Mouse (Mus musculus) midbrain, embryonic 15.5 days (tissue): Measurements from ENCODE around the gene Ttc7b. TPM values are rescaled to one million over a fixed set of nuclear protein-coding genes. Genes with fewer than 3 reads are reported as not detected.

Source experiments
- ATAC-seq: fragments of 200-750 bp; cut with Nextera tagmentation; replicated peaks from 2 replicates; pipeline ENCODE4 v1.8.0; 2017; ENCODE audit warnings: moderate TSS enrichment
- H3K27ac ChIP-seq: fragments of 300-500 bp; sonication (generic); 2 replicates; pipeline ENCODE4 v1.5.1; 2015; ENCODE audit warnings: mild to moderate bottlenecking, inconsistent platforms
- H3K27me3 ChIP-seq: fragments of 300-500 bp; sonication (generic); replicated peaks from 2 replicates; pipeline ENCODE4 v1.6.1; 2015; ENCODE audit warnings: inconsistent platforms
- H3K36me3 ChIP-seq: fragments of 300-500 bp; sonication (generic); replicated peaks from 2 replicates; pipeline ENCODE4 v1.6.1; 2015; ENCODE audit warnings: inconsistent platforms
- H3K4me1 ChIP-seq: fragments of 300-500 bp; sonication (generic); 2 replicates; pipeline ENCODE4 v1.6.1; 2015; ENCODE audit warnings: inconsistent platforms
- H3K4me2 ChIP-seq: fragments of 300-500 bp; sonication (generic); 2 replicates; pipeline ENCODE4 v1.6.1; 2015; ENCODE audit warnings: inconsistent platforms, mild to moderate bottlenecking, moderate library complexity
- H3K4me3 ChIP-seq: fragments of 300-500 bp; sonication (generic); 2 replicates; pipeline ENCODE4 v1.5.1; 2015; ENCODE audit warnings: mild to moderate bottlenecking, inconsistent platforms
- H3K9ac ChIP-seq: fragments of 300-500 bp; sonication (generic); 2 replicates; pipeline ENCODE4 v1.6.1; 2015; ENCODE audit warnings: mild to moderate bottlenecking, inconsistent platforms
- H3K9me3 ChIP-seq: fragments of 300-500 bp; sonication (generic); 2 replicates; pipeline ENCODE4 v1.6.1; 2016; ENCODE audit warnings: inconsistent platforms
- whole genome bisulfite sequencing: fragments of 180-500 bp; shearing (Covaris S2); methylation state at CpG from one replicate; pipeline ENCODE4 v1.1.7; 2015; ENCODE audit warnings: mixed read lengths; 5-methylcytosine and 5-hydroxymethylcytosine counted together
- polyA plus RNA-seq: library from polyadenylated mRNA; unstranded; fragments of >200 nt; fragmentation: Nextera tagmentation; extraction: Ambion mirVana; gene quantifications from 2 replicates; pipeline ENCODE4 v1.2.1, GENCODE M21; 2015

The Ttc7b gene
- polyA plus RNA-seq, 1 experiment from 2014 or later, result 9.7 TPM

GRCm38 (mm10) chr12:100262846-100263245 lies 257.8 kb downstream of the Ttc7b start:
- H3K9ac ChIP-seq, result no peak overlapping the region
- H3K4me2 ChIP-seq, result no peak overlapping the region
- H3K27me3 ChIP-seq, result no peaks in the 10 kb centered on the region
- H3K9me3 ChIP-seq, result no peaks in the 10 kb centered on the region
- H3K4me1 ChIP-seq, result peaks cover 20% of the 10 kb centered on the region
- WGBS, result 61% methylated on average over 6 of the region's 6 CpGs
- no peak overlapping the region for H3K27ac ChIP-seq
- H3K36me3 ChIP-seq, result no peaks in the 10 kb centered on the region
- ATAC-seq, result no peak
- H3K4me3 ChIP-seq, result no peak overlapping the region

DNA sequence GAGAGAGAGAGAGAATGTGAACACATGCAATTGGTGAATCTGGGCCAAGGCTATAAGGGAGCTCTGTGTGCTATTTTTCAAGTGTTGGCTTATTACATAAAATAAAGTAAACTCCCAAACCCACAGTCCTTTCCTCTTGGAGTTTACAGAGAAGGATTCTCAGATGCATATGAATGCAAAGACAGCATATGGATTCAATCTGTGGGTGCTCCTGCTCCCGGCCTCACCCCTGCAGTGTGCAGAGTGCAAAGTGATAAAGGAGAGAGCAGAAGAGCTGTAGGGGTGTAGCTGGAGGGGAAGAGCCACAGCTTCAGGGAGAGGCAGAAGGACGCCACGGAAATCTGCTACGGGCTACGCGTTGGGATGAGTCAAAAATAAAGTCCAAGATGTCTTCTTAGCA lies 258.9 kb downstream of the Ttc7b start:
- H3K9me3 ChIP-seq, result no peaks in the 10 kb centered on the region
- no peak overlapping the region for H3K4me2 ChIP-seq
- H3K36me3 ChIP-seq, result no peaks in the 10 kb centered on the region
- WGBS, result 87% methylated on average over 6 of the region's 6 CpGs
- no peaks in the 10 kb centered on the region for H3K27me3 ChIP-seq
- ATAC-seq, result no peak
- H3K4me1 ChIP-seq, result peaks cover 18% of the 10 kb centered on the region
- H3K4me3 ChIP-seq, result no peak overlapping the region
- no peak overlapping the region for H3K27ac ChIP-seq
- no peak overlapping the region for H3K9ac ChIP-seq

DNA sequence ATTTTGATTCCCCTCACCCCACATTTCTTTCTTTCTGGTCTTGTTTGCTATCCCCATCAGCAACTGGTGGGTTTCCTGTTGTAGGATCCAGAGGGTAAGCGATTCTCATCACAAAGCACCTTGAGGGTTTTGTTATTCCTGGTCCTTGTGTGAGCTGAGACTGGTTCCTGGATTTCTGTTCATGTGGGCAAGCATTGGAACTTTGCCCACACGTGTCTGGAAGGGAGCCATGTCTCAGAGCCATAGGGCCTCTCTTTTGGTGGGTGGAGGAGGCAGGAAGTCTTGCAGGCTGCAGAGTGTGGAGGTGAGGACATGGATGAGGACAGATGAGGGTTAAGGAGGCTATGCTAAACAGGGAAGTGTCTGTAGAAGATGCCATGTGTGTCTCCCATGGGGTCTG lies 260.5 kb downstream of the Ttc7b start:
- Histone ChIP-seq H3K4me3 (no peak overlapping the region), H3K27me3 (no peaks in the 10 kb centered on the region), H3K4me1 (peaks cover 2% of the 10 kb centered on the region), H3K4me2 (no peak overlapping the region), H3K9ac (no peak overlapping the region), H3K9me3 (no peaks in the 10 kb centered on the region), H3K36me3 (no peaks in the 10 kb centered on the region), H3K27ac (no peak overlapping the region)
- WGBS, result 91% methylated on average over 2 of the region's 2 CpGs
- no peak for ATAC-seq

- H3K27me3 ChIP-seq, result no peaks in the 10 kb centered on the region
- H3K27ac ChIP-seq, result no peak overlapping the region
- no peak overlapping the region for H3K9ac ChIP-seq
- ATAC-seq, result no peak
- no peaks in the 10 kb centered on the region for H3K9me3 ChIP-seq
- no peaks in the 10 kb centered on the region for H3K36me3 ChIP-seq
- H3K4me2 ChIP-seq, result no peak overlapping the region
- WGBS, result 87% methylated on average over 3 of the region's 3 CpGs
- no peak overlapping the region for H3K4me3 ChIP-seq
- no peaks in the 10 kb centered on the region; the same call in 1 of the 2 replicates for H3K4me1 ChIP-seq
These were observed 262.8 kb downstream of the Ttc7b start for GRCm38 (mm10) chr12:100257779-100258178.

- Histone ChIP-seq H3K27ac (no peak overlapping the region), H3K4me2 (no peak overlapping the region), H3K36me3 (no peaks in the 10 kb centered on the region), H3K4me1 (no peaks in the 10 kb centered on the region), H3K9me3 (no peaks in the 10 kb centered on the region), H3K4me3 (no peak overlapping the region), H3K27me3 (no peaks in the 10 kb centered on the region), H3K9ac (no peak overlapping the region)
- no peak for ATAC-seq
- 84% methylated on average over 2 of the region's 2 CpGs for WGBS
These were observed 265.1 kb downstream of the Ttc7b start for GRCm38 (mm10) chr12:100255441-100255949.

GRCm38 (mm10) chr12:100254471-100254870 lies 266.2 kb downstream of the Ttc7b start:
- H3K4me1 ChIP-seq, result no peaks in the 10 kb centered on the region
- no peaks in the 10 kb centered on the region for H3K27me3 ChIP-seq
- H3K36me3 ChIP-seq, result no peaks in the 10 kb centered on the region
- H3K4me3 ChIP-seq, result no peak overlapping the region
- no peak for ATAC-seq
- H3K9ac ChIP-seq, result no peak overlapping the region
- 81% methylated on average over 4 of the region's 4 CpGs for WGBS
- H3K4me2 ChIP-seq, result no peak overlapping the region
- no peak overlapping the region for H3K27ac ChIP-seq
- no peaks in the 10 kb centered on the region for H3K9me3 ChIP-seq

Other genes with a start within 250 kb of the Ttc7b start
- 7.2 and 7.8 TPM in 2 replicates for gene Rps6ka5, start 206.2 kb upstream of the Ttc7b start, polyA plus RNA-seq